Mouse (Mus musculus): ENCODE results near the gene Exoc6b. TPM values are rescaled to one million over a fixed set of nuclear protein-coding genes. Genes with fewer than 3 reads are reported as not detected.

Gene Exoc6b
- polyA plus RNA-seq, 1 experiment from 2014 or later = 18.8 TPM

GRCm38 (mm10) chr6:85013906-85014305 is 55.4 kb downstream of the Exoc6b start:
- no peaks in the 10 kb centered on the region for H3K27me3 ChIP-seq (replicated peaks; ENCODE audit: control insufficient read depth, insufficient read depth, low read length)
- no peaks in the 10 kb centered on the region for H3K9me3 ChIP-seq (ENCODE audit: control insufficient read depth, low read length)
- no peaks in the 10 kb centered on the region for H3K4me1 ChIP-seq (ENCODE audit: control insufficient read depth, insufficient read depth, low read length)
- H3K36me3 ChIP-seq (ENCODE audit: control insufficient read depth, insufficient read depth, low read length) = no peaks in the 10 kb centered on the region
- H3K27ac ChIP-seq (ENCODE audit: low read length) = no peak overlapping the region
- WGBS = 90% methylated on average over 2 of the region's 2 CpGs
- no peak for ATAC-seq
- no peak overlapping the region for H3K4me2 ChIP-seq (ENCODE audit: low read depth, low read length)
- no peak overlapping the region for H3K4me3 ChIP-seq (ENCODE audit: low read length)
- no peak overlapping the region for H3K9ac ChIP-seq (ENCODE audit: low read depth, low read length)

GRCm38 (mm10) chr6:85010397-85010796 is 58.9 kb downstream of the Exoc6b start:
- Histone ChIP-seq H3K36me3 (ENCODE audit: control insufficient read depth, insufficient read depth, low read length) (no peaks in the 10 kb centered on the region), H3K9me3 (ENCODE audit: control insufficient read depth, low read length) (no peaks in the 10 kb centered on the region), H3K9ac (ENCODE audit: low read depth, low read length) (no peak overlapping the region), H3K27me3 (replicated peaks; ENCODE audit: control insufficient read depth, insufficient read depth, low read length) (no peaks in the 10 kb centered on the region), H3K27ac (ENCODE audit: low read length) (no peak overlapping the region), H3K4me2 (ENCODE audit: low read depth, low read length) (no peak overlapping the region), H3K4me1 (ENCODE audit: control insufficient read depth, insufficient read depth, low read length) (no peaks in the 10 kb centered on the region), H3K4me3 (ENCODE audit: low read length) (no peak overlapping the region)
- 83% methylated on average over 2 of the region's 2 CpGs for WGBS
- ATAC-seq = no peak

- no peaks in the 10 kb centered on the region for H3K4me1 ChIP-seq (ENCODE audit: control insufficient read depth, insufficient read depth, low read length)
- H3K4me3 ChIP-seq (ENCODE audit: low read length) = no peak overlapping the region
- no peaks in the 10 kb centered on the region for H3K36me3 ChIP-seq (ENCODE audit: control insufficient read depth, insufficient read depth, low read length)
- no peak overlapping the region for H3K27ac ChIP-seq (ENCODE audit: low read length)
- no peak overlapping the region for H3K4me2 ChIP-seq (ENCODE audit: low read depth, low read length)
- H3K27me3 ChIP-seq (replicated peaks; ENCODE audit: control insufficient read depth, insufficient read depth, low read length) = no peaks in the 10 kb centered on the region
- no peak overlapping the region for H3K9ac ChIP-seq (ENCODE audit: low read depth, low read length)
- ATAC-seq = no peak
- no peaks in the 10 kb centered on the region for H3K9me3 ChIP-seq (ENCODE audit: control insufficient read depth, low read length)
Observed at GRCm38 (mm10) chr6:84995418-84995817, 73.9 kb downstream of the Exoc6b start.

GRCm38 (mm10) chr6:84976563-84976971 is 92.7 kb downstream of the Exoc6b start:
- Histone ChIP-seq H3K36me3 (ENCODE audit: control insufficient read depth, insufficient read depth, low read length) (no peaks in the 10 kb centered on the region), H3K9ac (ENCODE audit: low read depth, low read length) (no peak overlapping the region), H3K4me1 (ENCODE audit: control insufficient read depth, insufficient read depth, low read length) (no peaks in the 10 kb centered on the region), H3K4me2 (ENCODE audit: low read depth, low read length) (no peak overlapping the region), H3K27ac (ENCODE audit: low read length) (no peak overlapping the region), H3K27me3 (replicated peaks; ENCODE audit: control insufficient read depth, insufficient read depth, low read length) (no peaks in the 10 kb centered on the region), H3K9me3 (ENCODE audit: control insufficient read depth, low read length) (no peaks in the 10 kb centered on the region), H3K4me3 (ENCODE audit: low read length) (no peak overlapping the region)
- WGBS = 34% methylated on average over 3 of the region's 3 CpGs
- ATAC-seq = no peak

GRCm38 (mm10) chr6:84968531-84968930 is 100.8 kb downstream of the Exoc6b start:
- H3K27ac ChIP-seq (ENCODE audit: low read length) = no peak overlapping the region
- no peak overlapping the region for H3K4me3 ChIP-seq (ENCODE audit: low read length)
- no peak overlapping the region for H3K4me2 ChIP-seq (ENCODE audit: low read depth, low read length)
- no peaks in the 10 kb centered on the region for H3K36me3 ChIP-seq (ENCODE audit: control insufficient read depth, insufficient read depth, low read length)
- H3K4me1 ChIP-seq (ENCODE audit: control insufficient read depth, insufficient read depth, low read length) = no peaks in the 10 kb centered on the region
- WGBS = 88% methylated on average over 1 of the region's 1 CpGs
- no peak overlapping the region for H3K9ac ChIP-seq (ENCODE audit: low read depth, low read length)
- no peaks in the 10 kb centered on the region for H3K27me3 ChIP-seq (replicated peaks; ENCODE audit: control insufficient read depth, insufficient read depth, low read length)
- ATAC-seq = no peak
- no peaks in the 10 kb centered on the region for H3K9me3 ChIP-seq (ENCODE audit: control insufficient read depth, low read length)

GRCm38 (mm10) chr6:84964729-84965415 is 104.4 kb downstream of the Exoc6b start:
- no peaks in the 10 kb centered on the region for H3K36me3 ChIP-seq (ENCODE audit: control insufficient read depth, insufficient read depth, low read length)
- H3K27me3 ChIP-seq (replicated peaks; ENCODE audit: control insufficient read depth, insufficient read depth, low read length) = no peaks in the 10 kb centered on the region
- no peak overlapping the region for H3K4me2 ChIP-seq (ENCODE audit: low read depth, low read length)
- no peak overlapping the region for H3K27ac ChIP-seq (ENCODE audit: low read length)
- no peaks in the 10 kb centered on the region; the same call in 1 of the 2 replicates for H3K4me1 ChIP-seq (ENCODE audit: control insufficient read depth, insufficient read depth, low read length)
- H3K9me3 ChIP-seq (ENCODE audit: control insufficient read depth, low read length) = no peaks in the 10 kb centered on the region
- 84% methylated on average over 5 of the region's 5 CpGs for WGBS
- no peak for ATAC-seq
- no peak overlapping the region for H3K9ac ChIP-seq (ENCODE audit: low read depth, low read length)
- no peak overlapping the region for H3K4me3 ChIP-seq (ENCODE audit: low read length)

- no peak for ATAC-seq
- Histone ChIP-seq H3K36me3 (ENCODE audit: control insufficient read depth, insufficient read depth, low read length) (no peaks in the 10 kb centered on the region), H3K9me3 (ENCODE audit: control insufficient read depth, low read length) (no peaks in the 10 kb centered on the region), H3K27ac (ENCODE audit: low read length) (no peak overlapping the region), H3K4me3 (ENCODE audit: low read length) (no peak overlapping the region), H3K4me2 (ENCODE audit: low read depth, low read length) (no peak overlapping the region), H3K9ac (ENCODE audit: low read depth, low read length) (no peak overlapping the region), H3K4me1 (ENCODE audit: control insufficient read depth, insufficient read depth, low read length) (no peaks in the 10 kb centered on the region; the same call in none of the 2 replicates), H3K27me3 (replicated peaks; ENCODE audit: control insufficient read depth, insufficient read depth, low read length) (no peaks in the 10 kb centered on the region)
- WGBS = 77% methylated on average over 1 of the region's 1 CpGs
Observed at GRCm38 (mm10) chr6:84963044-84963443, 106.3 kb downstream of the Exoc6b start.

- Histone ChIP-seq H3K4me3 (ENCODE audit: low read length) (no peak overlapping the region), H3K27ac (ENCODE audit: low read length) (no peak overlapping the region), H3K9ac (ENCODE audit: low read depth, low read length) (no peak overlapping the region), H3K4me2 (ENCODE audit: low read depth, low read length) (no peak overlapping the region), H3K9me3 (ENCODE audit: control insufficient read depth, low read length) (no peaks in the 10 kb centered on the region), H3K4me1 (ENCODE audit: control insufficient read depth, insufficient read depth, low read length) (no peaks in the 10 kb centered on the region; the same call in none of the 2 replicates), H3K27me3 (replicated peaks; ENCODE audit: control insufficient read depth, insufficient read depth, low read length) (no peaks in the 10 kb centered on the region), H3K36me3 (ENCODE audit: control insufficient read depth, insufficient read depth, low read length) (no peaks in the 10 kb centered on the region)
- 91% methylated on average over 3 of the region's 3 CpGs for WGBS
- no peak for ATAC-seq
Observed at GRCm38 (mm10) chr6:84961763-84962162, 107.5 kb downstream of the Exoc6b start.

- Histone ChIP-seq H3K4me1 (ENCODE audit: control insufficient read depth, insufficient read depth, low read length) (no peaks in the 10 kb centered on the region; the same call in none of the 2 replicates), H3K4me2 (ENCODE audit: low read depth, low read length) (no peak overlapping the region), H3K9me3 (ENCODE audit: control insufficient read depth, low read length) (no peaks in the 10 kb centered on the region), H3K4me3 (ENCODE audit: low read length) (no peak overlapping the region), H3K9ac (ENCODE audit: low read depth, low read length) (no peak overlapping the region), H3K36me3 (ENCODE audit: control insufficient read depth, insufficient read depth, low read length) (no peaks in the 10 kb centered on the region), H3K27me3 (replicated peaks; ENCODE audit: control insufficient read depth, insufficient read depth, low read length) (no peaks in the 10 kb centered on the region), H3K27ac (ENCODE audit: low read length) (no peak overlapping the region)
- WGBS = 63% methylated on average over 2 of the region's 2 CpGs
- no peak for ATAC-seq
Observed at GRCm38 (mm10) chr6:84959520-84959919, 109.8 kb downstream of the Exoc6b start.

- Histone ChIP-seq H3K4me1 (ENCODE audit: control insufficient read depth, insufficient read depth, low read length) (no peaks in the 10 kb centered on the region), H3K4me2 (ENCODE audit: low read depth, low read length) (no peak overlapping the region), H3K4me3 (ENCODE audit: low read length) (no peak overlapping the region), H3K9me3 (ENCODE audit: control insufficient read depth, low read length) (no peaks in the 10 kb centered on the region), H3K9ac (ENCODE audit: low read depth, low read length) (no peak overlapping the region), H3K36me3 (ENCODE audit: control insufficient read depth, insufficient read depth, low read length) (no peaks in the 10 kb centered on the region), H3K27ac (ENCODE audit: low read length) (no peak overlapping the region), H3K27me3 (replicated peaks; ENCODE audit: control insufficient read depth, insufficient read depth, low read length) (no peaks in the 10 kb centered on the region)
- 67% methylated on average over 1 of the region's 1 CpGs for WGBS
- no peak for ATAC-seq
Observed at GRCm38 (mm10) chr6:84951621-84952020, 117.7 kb downstream of the Exoc6b start.
